Mouse (Mus musculus): ENCODE measurements around the gene Frmd4a.

DNA sequence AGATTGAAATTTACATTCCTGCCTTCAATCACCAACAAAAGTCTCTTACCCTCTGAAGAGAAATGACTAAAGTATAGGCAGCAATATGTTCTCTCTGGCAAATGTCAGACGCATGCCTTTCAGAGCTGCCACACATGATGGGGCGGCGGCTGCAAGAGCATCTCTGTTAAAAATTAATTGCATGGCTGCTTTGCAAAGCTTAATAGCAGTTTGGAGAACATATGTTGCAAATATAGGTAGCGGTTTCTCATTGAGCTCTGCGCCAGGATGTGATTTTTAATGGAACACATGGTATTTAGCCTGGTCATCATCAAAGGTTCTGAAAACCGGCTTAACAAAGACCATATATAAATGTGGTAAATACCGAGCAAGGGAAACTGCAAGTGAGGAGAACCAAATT lies 7.4 kb downstream of the Frmd4a start:
- TF ChIP-seq EP300 (optimal IDR thresholded peaks at IDR 0.05) (no peak), CTCF (IDR thresholded peaks at IDR 0.05; ENCODE audit: low read depth) (no peak)

Measured in stomach, postnatal 0 days (tissue).